Mouse (Mus musculus): ENCODE measurements around the gene Fancc.
"Not testable (repeated sequence)": the region's sequence is repeated elsewhere in the genome, so short reads cannot be mapped to it uniquely, and the experiment has no call there.

The Fancc gene

GRCm38 (mm10) chr13:63416824-63417223 is 80.3 kb downstream of the Fancc start:
- DNase-seq: no peak

- DNase-seq: no peak
Measured at GRCm38 (mm10) chr13:63412662-63413061, 84.4 kb downstream of the Fancc start.

GRCm38 (mm10) chr13:63411310-63412022 is 85.6 kb downstream of the Fancc start:
- no peak for DNase-seq

GRCm38 (mm10) chr13:63410578-63411298 is 86.3 kb downstream of the Fancc start:
- no peak for DNase-seq

- no peak for DNase-seq
Measured at GRCm38 (mm10) chr13:63405151-63405550, 91.9 kb downstream of the Fancc start.

GRCm38 (mm10) chr13:63404657-63405056 is 92.4 kb downstream of the Fancc start:
- DNase-seq: no peak

GRCm38 (mm10) chr13:63402823-63403222 is 94.3 kb downstream of the Fancc start:
- no peak for DNase-seq

GRCm38 (mm10) chr13:63400069-63400468 is 97.0 kb downstream of the Fancc start:
- no peak for DNase-seq

- no peak for DNase-seq
Measured at GRCm38 (mm10) chr13:63397420-63397819, 99.7 kb downstream of the Fancc start.

GRCm38 (mm10) chr13:63394304-63395063 is 102.6 kb downstream of the Fancc start:
- no peak for DNase-seq

- no peak for DNase-seq
Measured at GRCm38 (mm10) chr13:63385234-63385633, 111.8 kb downstream of the Fancc start.

GRCm38 (mm10) chr13:63384775-63385174 is 112.3 kb downstream of the Fancc start:
- no peak for DNase-seq

GRCm38 (mm10) chr13:63382206-63382605 is 114.9 kb downstream of the Fancc start:
- no peak for DNase-seq

GRCm38 (mm10) chr13:63373460-63374166 is 123.5 kb downstream of the Fancc start:
- no peak for DNase-seq

GRCm38 (mm10) chr13:63361755-63362154 is 135.3 kb downstream of the Fancc start:
- no peak for DNase-seq

GRCm38 (mm10) chr13:63360111-63360885 is 136.8 kb downstream of the Fancc start:
- peak; percentile 20 for DNase-seq

GRCm38 (mm10) chr13:63359393-63359792 is 137.7 kb downstream of the Fancc start:
- no peak for DNase-seq

GRCm38 (mm10) chr13:63356558-63356957 is 140.5 kb downstream of the Fancc start:
- DNase-seq: peak; percentile 74

GRCm38 (mm10) chr13:63356101-63356500 is 141.0 kb downstream of the Fancc start:
- no peak for DNase-seq

GRCm38 (mm10) chr13:63353312-63353711 is 143.8 kb downstream of the Fancc start:
- DNase-seq: not testable (repeated sequence)

GRCm38 (mm10) chr13:63350076-63350475 is 147.0 kb downstream of the Fancc start:
- DNase-seq: no peak

- DNase-seq: no peak
Measured at GRCm38 (mm10) chr13:63347639-63348038, 149.4 kb downstream of the Fancc start.

All from layer of hippocampus, adult 9-11 months (tissue).